Mouse (Mus musculus) megakaryocyte, adult 5-6 weeks (primary cell): ENCODE results near the gene Rassf5. TPM values are rescaled to one million over a fixed set of nuclear protein-coding genes. Genes with fewer than 3 reads are reported as not detected.
A peak's percentile ranks its signal among the peaks of the same experiment; 100 is the strongest.
"Not testable (repeated sequence)": the region's sequence is repeated elsewhere in the genome, so short reads cannot be mapped to it uniquely, and the experiment has no call there.

Experiments
- ATAC-seq: 2 replicates; pipeline ENCODE4 v1.8.0; 2016; ENCODE audit warnings: mild to moderate bottlenecking, inconsistent platforms; ENCODE audit not compliant: poor library complexity, severe bottlenecking
- total RNA-seq, 2 experiments: library from RNA; stranded (forward) in 1 of 2; stranded (reverse) in 1 of 2; fragments of 153-499, 151-499 nt in 1 of 2; fragments of 221-1000, 200-1000 nt in 1 of 2; gene quantifications; 2 replicates each; pipeline versions ENCODE4 v1.2.3 to v1.2.4; 2015 to 2017

The Rassf5 gene
- total RNA-seq, 2 experiments from 2014 or later = 81.7 to 99.6 TPM

DNA sequence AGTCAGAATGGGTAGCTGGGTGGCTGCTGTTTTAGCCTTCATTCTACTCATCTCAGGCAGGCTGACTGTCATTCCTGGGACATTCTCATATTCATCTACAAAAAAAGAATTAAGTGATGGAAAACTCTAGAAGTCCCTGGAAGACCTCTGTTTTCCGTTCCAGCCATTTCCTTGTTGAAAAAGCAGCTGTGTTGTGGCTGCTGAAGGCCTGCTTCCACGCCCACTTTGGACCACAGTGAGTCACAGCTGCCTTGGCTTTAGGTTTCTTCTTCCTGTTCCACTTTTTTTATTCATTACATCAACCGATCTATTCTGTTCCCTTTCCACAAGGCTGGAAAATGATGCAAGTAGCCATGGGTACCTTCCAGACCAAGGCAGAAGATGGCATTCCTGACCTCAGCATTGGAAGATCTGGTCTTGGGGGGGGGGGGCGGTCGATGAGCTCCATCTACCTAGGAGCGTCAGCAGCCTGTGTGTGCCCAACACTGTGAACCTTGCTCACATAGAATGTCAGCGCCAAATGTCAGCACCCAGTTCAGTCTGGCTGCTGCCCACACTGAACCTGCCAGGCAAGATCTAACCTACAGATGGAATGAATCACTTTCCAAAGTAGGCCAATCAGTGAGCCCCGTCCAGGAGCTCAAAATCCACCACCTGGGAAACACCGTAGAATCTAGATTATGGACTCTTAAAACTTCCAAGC lies 60.7 kb downstream of the Rassf5 start:
- ATAC-seq = peak; percentile 51

DNA sequence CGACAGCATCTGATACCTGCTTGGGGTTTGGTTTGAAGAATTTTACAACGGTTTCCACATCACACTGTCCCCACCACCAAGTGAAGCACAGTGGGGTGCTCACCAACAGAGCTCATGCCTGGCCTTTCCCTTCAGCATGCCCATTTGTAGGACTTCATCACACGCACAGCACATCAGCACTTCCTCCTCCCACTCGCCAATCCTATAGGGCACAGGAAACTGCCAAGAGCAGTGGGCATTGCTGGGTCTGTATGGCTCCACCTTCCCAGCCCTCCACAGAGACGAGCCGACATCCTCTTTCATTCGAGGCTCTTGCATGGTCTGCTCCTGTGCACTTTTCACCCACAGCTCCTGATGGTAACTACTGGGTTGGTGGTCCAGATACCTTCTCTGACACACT lies 61.9 kb downstream of the Rassf5 start:
- no peak for ATAC-seq

DNA sequence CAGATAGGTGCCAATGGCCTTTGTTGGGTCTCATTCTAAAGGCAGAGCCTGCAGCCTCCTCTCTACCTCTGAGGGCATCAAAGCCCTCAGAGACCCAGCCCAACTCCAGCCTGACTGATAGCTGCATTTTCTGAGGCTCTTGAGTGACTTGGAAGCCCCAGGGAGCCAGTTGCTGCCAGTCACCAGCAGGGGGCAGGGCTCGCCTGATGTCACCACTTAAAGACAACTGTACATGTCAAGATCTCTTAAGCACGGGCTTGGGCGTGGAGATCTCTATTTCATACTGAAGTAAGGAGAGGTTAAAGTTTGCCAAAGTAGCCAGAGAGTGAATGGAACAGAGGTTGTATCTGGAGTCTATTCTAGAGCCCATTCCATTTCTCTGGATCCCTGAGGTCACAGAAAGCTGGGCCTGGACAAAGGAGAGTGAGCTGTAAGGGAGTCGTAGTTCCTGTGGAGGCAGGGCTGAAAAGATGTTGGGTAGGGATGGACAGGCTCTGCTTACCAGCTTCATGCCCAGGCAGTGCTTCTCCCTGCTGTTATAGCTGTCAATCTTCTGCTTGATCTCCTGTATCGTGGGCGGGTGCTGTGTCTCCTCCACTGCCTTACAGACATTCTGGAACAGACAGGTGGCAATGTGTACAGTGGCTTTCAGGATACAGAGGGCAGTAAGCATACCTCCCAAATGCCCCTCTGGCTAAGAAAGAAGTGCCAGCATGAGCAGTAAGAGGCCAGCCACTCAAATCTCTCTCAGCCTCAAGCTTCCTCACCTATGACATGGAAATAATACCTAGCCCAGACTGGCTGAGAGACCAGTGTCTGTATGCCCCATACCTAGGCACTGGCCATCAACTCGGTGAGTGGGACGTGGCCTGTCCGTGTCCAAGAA lies 63.2 kb downstream of the Rassf5 start:
- ATAC-seq = peak; percentile 72

DNA sequence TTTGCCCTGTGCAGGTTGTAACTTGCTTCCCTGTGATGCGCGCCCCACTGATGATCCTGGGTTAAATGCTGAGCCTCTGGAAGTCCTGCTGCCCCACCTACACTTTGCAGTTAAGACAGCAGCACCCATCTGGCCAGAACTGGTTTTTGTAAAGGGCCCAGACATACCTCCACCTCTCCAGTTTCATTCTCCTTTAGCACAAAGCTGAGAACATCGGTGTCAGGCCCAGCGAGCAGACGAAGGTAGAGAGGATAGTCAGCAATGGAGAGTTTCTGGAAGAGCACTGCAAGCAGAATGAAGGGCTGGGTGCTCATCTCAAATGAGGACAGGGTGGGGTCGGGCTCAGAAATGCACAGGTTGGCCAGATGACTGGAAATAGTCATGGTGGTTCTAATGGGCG lies 64.7 kb downstream of the Rassf5 start:
- no peak for ATAC-seq

DNA sequence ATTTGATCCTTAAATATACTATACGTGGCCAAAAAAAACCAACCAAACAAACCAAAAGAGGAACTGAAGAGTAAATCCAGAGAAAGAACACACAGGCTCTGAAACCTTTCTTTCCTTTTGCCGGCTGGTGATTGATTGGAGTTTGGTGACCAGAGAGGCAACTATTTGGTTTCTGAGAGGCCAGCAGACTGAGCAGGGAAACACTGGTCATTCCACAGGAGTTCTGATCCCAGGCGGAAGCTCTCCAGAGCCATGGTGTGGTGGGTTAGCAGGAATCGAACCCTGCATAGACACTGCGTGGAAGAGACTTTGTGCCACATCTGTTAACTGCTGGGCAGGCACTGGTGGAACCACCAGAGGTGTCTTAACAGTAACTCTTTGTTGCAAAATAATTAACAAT lies 67.0 kb downstream of the Rassf5 start:
- no peak for ATAC-seq

DNA sequence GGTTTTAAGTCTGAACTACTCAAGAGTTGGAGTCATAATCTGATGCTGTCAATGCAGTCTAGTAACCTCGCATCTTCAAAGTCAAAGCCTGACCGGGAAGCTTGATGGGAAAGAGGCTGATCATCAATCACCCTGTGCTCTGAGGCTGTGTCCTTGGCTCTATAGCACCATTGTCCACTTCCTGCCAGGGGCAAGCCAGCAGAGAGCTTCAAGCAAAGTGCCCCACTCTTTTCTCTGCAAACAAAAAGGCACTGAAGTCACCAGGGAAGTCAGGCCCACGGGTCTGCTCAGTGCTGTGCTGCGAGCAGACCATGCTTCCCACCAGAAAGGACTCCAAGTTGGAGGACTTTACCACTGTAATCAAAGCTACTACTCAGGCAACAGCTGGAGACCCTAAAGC lies 67.8 kb downstream of the Rassf5 start:
- ATAC-seq = no peak

DNA sequence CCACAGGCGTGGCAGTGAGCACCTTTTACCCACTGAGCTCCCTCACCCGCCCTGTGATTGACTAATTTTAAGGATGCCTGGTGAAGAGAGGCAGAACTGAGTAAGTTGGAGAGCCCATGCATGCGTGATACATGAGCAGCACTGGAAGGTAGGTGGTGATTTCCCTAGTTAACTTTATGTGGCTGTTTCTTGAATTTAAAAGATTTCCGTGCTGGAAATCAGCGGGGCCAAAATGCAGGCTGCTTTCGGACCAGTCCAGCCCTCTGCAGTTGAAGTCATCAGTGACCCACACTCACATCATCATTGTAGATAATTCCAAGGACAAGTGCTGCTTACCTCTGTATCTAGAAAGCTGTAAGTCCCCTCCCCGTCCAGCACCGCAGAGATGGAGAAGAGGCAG lies 69.2 kb downstream of the Rassf5 start:
- no peak for ATAC-seq

DNA sequence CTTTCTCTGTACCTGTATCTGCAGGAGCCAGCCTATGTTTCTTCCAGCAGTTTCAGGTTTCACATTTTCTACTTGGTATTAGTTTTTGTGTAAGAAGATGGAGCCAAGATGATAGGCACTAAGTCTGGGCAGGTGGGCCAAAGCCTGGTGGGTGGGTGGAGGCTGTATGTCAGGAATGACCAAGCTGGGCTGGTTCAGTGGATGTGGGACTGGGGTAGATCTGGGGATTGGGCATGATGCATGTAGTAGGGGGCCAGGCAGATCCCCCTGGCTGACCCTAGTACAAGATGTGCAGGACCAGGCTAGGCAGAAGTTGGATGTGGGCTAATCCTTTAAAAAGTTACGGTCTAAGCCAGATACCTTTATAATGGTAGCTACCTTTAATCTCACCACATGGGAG lies 69.9 kb downstream of the Rassf5 start:
- ATAC-seq = no peak

DNA sequence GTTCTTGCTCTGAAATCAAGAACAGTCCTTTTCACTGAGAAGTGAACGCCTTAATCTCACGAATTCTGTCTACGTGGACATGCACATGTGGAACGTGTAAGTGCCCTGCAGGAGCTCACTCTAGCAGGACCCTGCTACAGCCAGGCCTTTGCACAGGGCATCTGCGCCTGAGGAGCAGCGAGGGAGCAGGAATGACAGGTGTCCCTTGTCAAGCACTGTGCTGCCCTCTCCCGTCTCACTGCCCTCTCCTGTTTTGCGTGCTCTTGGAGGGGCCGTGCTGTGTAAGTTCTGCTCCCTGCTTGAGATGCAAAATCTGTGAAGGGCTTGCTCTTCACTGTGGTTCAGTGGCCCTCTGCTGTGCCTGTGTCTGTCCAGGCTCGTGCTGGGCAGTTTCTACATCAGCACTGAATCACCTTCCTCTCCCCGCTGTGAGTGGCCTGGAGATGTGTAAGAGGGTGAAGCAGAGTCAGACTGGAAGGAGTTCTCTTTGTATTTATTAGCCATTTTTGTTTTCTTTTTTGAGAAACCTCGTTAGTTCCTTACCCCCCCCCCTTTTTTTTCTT lies 70.7 kb downstream of the Rassf5 start:
- ATAC-seq = 0 out of 2 replicates have a peak, but pooled peaks have one; percentile 28

DNA sequence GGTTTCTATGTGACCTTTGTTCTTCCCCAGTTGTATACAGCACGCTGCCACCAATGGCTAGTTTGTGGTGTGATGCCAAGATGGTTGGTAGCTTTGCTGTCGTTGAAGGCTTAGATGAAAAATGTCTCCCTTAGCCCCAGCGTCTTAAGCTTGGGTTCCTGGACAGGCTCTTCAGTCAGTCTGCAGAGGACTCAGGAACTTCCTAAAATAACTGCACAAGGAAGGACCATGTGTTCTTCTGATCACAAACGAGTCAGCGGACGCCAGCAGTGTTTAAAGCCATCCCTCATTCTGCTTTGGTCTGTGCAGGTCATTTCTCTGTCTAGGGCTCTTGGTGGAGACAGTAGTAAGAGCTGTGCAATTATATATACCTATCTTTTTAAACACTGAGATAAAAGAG lies 71.2 kb downstream of the Rassf5 start:
- no peak for ATAC-seq

DNA sequence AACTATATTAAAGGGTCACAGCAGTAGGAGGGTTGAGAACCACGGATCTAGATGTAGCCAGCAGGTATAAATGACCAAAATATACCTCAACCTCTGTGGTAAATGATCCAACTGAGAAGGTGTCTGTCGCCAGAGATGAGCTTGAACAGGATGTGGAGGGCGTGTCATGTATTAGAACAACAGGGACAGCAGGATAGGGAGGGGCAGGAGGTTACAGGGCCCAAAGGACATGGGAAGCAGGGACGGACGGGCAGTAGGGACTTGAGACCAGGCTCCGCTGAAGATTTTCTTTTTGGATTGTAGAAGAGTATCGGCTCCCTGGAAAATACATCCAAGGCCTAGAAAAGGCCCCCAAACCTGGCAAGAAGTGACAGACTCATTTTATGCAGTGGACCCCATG lies 72.1 kb downstream of the Rassf5 start:
- no peak for ATAC-seq

DNA sequence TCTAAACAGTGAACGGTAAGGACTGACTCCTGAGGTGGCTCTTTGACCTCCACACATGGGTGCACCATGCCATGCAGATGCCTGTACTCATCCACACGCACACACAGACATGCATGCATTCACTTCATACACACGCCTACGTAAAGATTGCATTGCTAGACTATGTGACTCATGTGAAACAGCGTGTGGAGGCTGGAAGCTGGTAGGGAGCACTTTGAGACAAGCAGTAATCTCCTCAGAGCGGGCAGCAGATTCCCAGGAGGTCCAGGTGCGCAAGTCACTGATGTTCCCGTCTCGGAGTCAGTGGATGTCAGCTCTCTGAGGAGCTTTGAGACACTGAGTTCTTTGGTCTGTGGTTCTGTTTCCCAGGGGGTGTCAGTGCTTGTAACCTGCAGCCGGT lies 77.4 kb downstream of the Rassf5 start:
- ATAC-seq = no peak

DNA sequence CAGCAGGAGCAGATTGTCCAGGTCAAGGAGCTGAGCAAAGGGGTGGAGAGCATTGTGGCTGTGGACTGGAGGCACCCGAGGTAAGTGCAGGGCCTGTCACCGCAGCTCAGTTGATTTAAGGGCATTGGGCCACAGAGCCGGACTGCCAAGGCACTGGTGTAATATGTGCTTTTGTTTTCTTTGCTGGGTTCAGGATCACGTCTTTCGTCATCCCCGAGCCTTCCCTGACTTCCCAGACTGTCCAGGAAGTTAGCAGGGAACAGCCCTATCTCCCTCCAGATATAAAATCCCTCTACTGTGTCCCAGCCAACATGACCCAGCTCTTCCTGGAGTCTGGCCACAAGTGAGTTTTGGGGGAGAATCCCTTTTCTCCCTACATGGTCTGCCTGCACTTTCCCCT lies 80.6 kb downstream of the Rassf5 start:
- ATAC-seq = no peak

DNA sequence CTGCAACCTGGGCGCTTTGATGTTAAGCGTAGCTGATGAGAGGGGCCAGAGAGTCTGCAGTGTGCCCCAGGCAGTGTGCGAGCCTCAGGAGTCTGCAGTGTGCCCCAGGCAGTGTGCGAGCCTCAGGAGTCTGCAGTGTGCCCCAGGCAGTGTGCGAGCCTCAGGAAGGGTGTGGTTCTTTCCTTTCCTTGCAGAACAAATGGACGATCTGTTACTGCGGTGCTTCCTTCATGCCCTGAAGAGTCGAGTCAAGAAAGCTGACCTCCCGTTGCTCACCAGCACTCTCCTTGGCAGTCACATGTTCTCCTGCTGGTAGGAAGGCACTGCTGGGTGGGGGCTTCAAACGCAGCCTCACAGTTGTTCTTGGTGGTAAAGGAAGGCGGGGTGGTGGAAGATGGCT lies 84.0 kb downstream of the Rassf5 start:
- ATAC-seq = peak; percentile 40; the same call in 1 of the 2 replicates

DNA sequence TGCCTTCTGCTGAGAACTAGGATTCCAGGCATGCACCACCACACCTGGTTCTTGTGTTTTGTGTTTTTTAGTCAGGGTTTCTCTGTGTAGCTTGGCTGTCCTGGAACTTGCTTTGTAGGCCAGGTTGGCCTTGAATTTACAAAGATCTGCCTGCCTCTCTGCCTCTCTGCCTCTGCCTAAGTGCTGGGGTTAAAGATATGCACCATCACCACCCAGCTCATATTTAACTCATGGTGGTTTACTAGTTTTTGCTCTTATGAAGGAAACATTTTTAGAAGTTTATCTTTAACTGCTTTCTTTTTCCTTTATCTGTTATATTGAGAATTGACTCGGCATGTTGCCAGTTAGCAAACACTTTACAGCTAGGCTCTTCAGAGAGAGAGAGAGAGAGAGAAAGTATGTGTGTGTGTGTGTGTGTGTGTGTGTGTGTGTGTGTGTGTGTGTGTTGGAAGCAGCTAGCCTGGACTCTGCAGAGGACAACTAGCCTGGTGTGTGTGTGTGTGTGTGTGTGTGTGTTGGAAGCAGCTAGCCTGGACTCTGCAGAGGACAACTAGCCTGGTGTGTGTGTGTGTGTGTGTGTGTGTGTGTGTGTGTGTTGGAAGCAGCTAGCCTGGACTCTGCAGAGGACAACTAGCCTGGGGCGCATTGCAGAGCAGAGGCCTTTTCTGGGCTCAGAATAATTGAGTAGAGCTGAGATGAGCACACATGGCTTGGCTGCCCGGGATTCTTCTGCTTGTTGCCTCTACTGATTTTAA lies 85.3 kb downstream of the Rassf5 start:
- ATAC-seq = not testable (repeated sequence)

DNA sequence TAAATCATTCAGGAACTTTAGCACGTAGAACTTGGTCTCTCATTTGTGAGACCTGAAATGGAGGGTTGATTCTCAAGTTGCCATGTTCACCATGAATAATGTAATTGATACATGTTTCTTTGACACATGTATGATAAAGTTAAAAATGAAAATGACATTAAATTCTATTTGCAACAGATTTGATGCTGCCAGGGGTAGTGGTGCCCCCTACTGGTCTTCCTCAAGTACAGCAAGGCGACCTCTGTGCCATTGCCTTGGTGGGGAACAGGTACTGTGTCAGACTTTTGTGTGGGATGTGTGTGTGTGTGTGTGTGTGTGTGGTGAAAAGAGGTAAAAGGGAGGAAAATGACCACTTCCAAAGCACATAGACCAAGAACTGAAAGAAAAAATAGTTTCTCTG lies 89.6 kb downstream of the Rassf5 start:
- peak; percentile 70 for ATAC-seq

DNA sequence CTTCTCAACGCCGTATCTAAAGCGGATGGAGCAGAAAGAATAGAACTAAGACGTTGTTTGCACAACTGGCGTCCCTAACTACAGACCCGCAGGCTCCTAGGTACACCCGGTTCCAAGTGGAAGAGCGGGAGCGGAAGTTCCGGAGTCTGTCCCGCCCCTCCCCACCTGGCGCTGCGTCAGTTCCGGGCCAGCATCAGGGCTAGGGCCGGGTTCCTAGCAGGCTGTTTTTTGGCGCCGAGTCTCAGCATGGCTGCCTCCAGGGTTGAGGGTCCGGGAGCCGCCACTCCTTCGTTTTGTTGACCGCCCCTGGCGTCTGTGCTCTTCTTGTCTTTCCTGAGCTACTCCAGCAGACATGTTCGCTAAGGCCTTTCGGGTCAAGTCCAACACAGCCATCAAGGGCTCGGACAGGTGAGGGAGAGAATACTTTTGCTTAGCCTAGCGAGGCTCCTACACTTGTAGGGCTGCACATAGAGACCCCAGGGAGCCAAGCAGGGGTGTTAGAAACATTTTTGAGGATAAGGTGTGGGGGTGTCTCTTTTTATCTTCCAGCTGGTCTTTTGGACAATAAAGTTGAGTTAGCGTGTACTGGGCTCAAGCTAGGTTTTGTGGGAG lies 91.9 kb downstream of the Rassf5 start, which contains the start of gene Eif2d:
Gene Eif2d, plus strand, starts transcription at position 164 of the 612 bp plus-strand sequence.
- ATAC-seq = peak; percentile 100

DNA sequence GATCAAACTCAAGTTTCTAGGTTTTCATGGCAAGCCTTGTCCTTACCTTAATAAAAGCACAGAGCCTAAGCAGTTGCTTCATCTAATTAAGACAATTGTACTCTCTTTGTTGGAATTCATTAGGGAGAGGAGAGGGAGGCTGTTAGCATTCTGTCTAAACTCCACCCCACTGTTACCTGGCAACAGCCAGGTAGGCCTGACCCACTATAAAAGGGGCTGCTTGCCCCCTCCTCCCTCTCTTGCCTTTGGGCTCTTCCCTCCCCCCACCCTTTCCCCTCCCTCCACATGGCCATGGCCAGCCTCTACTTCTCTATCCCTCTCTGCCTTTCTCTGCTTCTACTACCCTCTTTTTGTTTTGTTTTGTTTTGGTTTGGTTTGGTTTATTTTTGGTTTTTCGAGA lies 95.6 kb downstream of the Rassf5 start:
- no peak for ATAC-seq

DNA sequence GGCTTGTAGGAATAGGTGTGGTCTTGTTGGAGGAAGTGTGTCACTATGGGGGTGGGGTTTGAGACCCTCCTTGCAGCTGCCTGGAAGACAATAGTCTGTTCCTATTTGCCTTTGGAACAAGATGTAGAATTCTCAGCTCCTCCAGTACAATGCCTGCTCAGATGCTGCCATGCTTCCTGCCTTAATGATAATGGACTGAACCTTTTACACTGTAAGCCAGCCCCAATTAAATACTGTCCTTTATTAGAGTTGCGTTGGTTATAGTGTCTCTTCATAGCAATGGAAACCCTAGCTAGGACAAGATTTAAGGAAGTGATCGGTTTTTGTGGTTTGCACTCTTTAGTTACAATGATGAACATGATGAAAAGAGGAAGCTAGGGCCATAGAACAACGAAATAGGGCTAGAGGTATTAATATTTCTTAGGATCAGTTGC lies 98.9 kb downstream of the Rassf5 start:
- peak; percentile 98 for ATAC-seq

DNA sequence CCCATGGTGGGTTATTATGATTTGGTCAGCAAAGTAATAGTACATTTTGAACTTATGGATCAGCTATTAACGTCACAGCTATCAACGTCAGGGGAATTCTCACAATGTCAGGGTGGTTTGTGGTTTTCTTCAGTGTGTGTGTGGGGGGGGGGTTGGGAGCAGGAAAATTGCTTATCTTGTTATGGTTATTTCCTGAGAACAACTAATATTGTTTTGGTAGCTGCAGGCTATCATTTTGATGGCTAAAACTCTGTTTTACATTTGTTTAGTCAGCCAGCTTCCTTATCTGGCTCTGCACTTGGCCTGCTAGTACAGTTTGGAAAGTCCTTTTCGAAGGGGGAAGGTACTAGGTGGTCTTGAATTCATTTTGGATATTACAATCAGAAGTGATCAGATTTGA lies 99.8 kb downstream of the Rassf5 start:
- not testable (repeated sequence) for ATAC-seq

DNA sequence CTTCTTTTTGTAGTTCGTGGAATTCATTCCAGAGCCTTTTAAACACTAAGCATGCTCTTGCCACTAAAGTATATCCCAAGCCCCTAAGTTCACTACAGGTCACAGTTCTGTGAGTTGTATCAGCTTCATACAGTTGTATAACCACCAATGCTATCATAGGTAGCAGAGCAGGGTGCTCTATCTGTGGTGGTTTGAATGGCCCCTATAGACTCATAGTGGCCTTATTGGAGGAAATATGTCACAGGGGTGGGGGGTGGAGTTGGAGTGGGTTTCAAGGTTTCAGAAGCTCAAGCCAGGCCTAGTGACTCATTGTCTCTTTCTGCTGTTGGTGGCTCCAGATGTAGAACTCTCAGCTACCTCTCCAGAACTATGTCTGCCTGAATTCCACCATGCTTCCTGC lies 102.6 kb downstream of the Rassf5 start:
- ATAC-seq = no peak
